Mouse (Mus musculus) lung, adult 10 weeks (tissue): Measurements from ENCODE around the gene Odf2. TPM values are rescaled to one million over a fixed set of nuclear protein-coding genes. Genes with fewer than 3 reads are reported as not detected.

Source experiments
- polyA plus RNA-seq: library from polyadenylated mRNA; stranded (reverse); fragments of 350-450 nt; fragmentation: Illumina TruSeq; extraction: RNeasy Lipid Tissue Mini Kit (QIAGEN cat#74804); gene quantifications from one replicate; pipeline ENCODE4 v1.2.3, GENCODE M21; 2014; ENCODE audit warnings: low read depth, low replicate concordance; ENCODE audit not compliant: insufficient read depth

Odf2 gene
- 14.0 TPM for polyA plus RNA-seq

DNA sequence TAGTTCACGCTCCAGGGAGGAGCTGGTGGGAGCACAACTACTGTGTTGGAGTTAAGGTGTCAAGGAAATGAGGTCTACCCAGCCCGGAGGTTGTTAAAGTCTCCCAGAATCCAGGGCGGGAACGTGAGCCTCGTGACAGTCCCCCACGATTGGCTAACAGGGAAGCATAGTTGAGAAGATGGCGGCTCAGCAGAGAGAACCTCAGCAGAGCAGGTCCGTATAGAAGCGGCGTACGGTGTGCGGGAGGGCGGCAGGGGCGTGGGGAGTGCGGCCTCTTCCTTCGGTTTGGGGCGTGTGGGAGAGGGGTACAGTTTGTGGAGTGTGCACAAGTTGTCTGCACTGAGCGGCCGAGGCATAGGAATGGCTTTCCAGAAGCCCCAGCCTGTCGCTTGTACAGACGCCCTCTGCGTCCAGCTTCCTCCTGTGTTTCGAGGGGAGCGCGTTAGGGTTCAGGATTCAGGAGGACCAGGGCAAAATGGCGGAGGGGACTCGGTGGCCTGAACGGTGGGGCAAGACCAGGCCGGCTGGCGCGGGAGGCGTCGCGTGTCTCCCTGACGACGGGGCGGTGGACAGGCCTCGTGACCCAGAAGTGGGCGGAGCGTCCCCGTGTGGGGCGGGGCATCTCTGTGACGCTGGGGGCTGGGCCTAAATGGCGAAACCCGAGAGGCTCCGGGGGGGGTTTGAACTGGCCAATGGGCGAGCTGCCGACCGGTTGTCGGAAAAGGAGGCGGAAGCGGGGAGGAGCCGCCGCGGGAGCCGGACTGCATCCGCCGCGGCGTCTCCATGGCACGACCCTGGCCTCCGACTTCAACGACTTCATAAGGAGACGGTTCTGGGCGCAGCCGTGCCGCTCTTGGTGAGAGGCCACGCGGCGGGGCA, at the start of gene Odf2:
Gene Odf2 (plus strand): TSS at position 156 of the 879 bp plus-strand sequence.

DNA sequence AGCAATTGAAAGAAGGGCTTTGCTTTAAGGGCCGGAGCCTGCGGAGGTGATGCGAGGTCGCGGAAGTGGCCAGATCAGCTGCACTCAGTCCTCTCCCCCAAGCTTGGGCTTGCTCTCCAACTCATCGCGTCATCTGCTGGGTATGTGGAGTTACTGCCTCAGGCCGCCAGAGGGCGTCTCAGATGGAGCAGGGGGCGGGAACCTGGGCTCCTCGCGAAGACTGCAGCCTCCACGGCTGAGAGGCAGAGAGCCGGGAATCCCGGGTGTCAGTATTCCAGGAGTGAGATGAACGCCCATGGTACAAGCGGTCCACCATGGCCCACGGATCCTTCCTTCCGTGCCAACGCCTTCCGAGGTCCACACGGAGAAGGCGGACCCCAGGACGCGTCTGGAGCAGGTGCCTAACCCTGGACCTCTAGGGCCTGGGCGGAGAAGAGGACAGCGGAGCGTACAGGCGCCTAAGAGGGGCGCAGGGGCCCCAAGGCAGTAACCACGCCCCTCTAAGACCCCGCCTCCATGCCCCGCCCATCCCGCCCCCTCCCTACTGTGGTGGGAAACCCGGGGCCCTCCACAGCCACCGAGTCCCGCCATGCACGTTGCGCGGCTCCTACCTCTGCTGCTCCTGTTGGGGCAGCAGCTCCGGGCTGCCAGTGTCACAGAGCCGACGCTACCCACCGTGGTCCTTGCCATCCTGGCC, 19.9 kb upstream of the Odf2 start, which contains the start of gene Cercam:
Gene Cercam (plus strand): TSS at position 216 of the 697 bp plus-strand sequence.

DNA sequence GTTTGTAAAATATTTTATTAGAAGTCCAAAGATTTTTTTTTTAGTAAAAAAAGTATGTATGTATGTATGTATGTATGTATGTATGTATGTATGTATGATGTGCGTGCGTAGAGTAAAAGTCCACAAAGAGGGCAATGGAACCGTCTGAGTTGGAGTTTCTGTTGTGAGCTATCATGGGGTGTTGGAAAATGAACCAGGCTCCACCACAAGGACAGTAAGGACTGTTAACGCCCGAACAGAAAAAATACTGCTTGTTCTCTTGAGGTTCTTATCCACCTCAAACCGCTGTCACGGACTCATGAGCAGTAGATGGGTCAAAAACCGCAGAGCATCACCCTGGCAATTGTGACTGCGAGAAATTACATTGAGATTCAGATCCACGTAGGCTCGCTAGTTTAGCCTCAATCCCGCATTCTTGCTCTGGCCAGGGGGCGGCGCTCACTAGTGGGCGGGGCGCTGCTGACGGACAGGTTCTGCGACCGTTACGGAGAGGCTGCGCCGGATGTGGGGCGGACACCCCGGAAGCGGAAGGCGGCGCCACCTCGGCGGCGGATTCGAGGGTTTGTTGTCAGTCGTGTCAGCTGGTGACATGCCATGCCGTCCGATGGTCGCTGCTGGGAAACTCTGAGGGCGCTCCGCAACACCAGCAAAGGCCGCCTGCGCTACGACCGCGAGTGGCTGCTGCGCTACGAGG, 46.0 kb downstream of the Odf2 start, which contains the start of gene Gle1:
Gene Gle1 (plus strand): TSS at position 521 of the 694 bp plus-strand sequence.

DNA sequence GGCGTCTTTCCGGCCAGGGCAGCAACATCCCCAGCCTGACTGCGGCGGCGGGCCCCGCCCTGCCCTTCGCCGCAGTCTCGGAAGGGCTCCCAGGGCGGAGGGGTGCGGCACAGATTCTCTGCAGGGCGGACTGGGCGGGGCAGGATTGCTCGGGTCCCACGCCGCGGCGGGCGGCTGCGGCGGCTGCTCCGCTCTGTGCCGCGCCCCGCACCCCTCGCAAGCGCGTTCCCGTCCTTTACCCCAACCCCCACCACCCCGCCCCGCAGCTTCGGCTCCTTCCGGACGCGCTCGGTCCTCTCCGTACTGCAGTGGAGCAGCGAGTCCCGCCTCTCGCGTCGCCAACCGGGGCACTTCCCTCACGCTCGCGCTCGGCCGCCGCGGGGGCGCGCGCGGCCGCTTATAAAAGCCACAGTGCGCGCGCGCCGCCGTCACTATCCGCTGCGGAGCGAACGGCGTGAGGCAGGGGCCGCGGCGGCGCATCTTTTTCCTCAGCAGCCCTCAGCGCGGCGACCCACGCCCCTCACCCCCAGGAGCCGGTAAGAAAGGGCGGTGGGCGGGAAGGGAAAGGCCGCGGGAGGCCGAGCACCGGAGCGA, 76.3 kb downstream of the Odf2 start, which contains the start of gene Sptan1:
Gene Sptan1 (plus strand): TSS at position 311 of the 594 bp plus-strand sequence.

Other genes starting within 250 kb of the Odf2 start
- gene Gm13420, start 137.5 kb upstream of the Odf2 start, polyA plus RNA-seq = not detected
- not detected for gene Gm13547, start 129.9 kb upstream of the Odf2 start, polyA plus RNA-seq
- gene Coq4, start 101.7 kb upstream of the Odf2 start, polyA plus RNA-seq = 10.4 TPM
- 12.1 TPM for gene Trub2, start 100.7 kb upstream of the Odf2 start, polyA plus RNA-seq
- 13.8 TPM for gene Slc27a4, start 86.6 kb upstream of the Odf2 start, polyA plus RNA-seq
- 41.5 TPM for gene Urm1, start 69.1 kb upstream of the Odf2 start, polyA plus RNA-seq
- 2.7 TPM for gene Cercam, start 20.1 kb upstream of the Odf2 start, polyA plus RNA-seq
- 16.5 TPM for gene Gle1, start 46.2 kb downstream of the Odf2 start, polyA plus RNA-seq
- gene Sptan1, start 76.3 kb downstream of the Odf2 start, polyA plus RNA-seq = 194 TPM
- gene Wdr34, start 159.7 kb downstream of the Odf2 start, polyA plus RNA-seq = 15.4 TPM
- 96.8 TPM for gene Set, start 168.2 kb downstream of the Odf2 start, polyA plus RNA-seq
- 8.9 TPM for gene Pkn3, start 188.5 kb downstream of the Odf2 start, polyA plus RNA-seq
- 15.1 TPM for gene Zdhhc12, start 204.4 kb downstream of the Odf2 start, polyA plus RNA-seq
- gene Zer1, start 235.4 kb downstream of the Odf2 start, polyA plus RNA-seq = 9.9 TPM
- gene Tbc1d13, start 244.5 kb downstream of the Odf2 start, polyA plus RNA-seq = 19.2 TPM